Mouse (Mus musculus): ENCODE data around the gene Selenoo.

DNA sequence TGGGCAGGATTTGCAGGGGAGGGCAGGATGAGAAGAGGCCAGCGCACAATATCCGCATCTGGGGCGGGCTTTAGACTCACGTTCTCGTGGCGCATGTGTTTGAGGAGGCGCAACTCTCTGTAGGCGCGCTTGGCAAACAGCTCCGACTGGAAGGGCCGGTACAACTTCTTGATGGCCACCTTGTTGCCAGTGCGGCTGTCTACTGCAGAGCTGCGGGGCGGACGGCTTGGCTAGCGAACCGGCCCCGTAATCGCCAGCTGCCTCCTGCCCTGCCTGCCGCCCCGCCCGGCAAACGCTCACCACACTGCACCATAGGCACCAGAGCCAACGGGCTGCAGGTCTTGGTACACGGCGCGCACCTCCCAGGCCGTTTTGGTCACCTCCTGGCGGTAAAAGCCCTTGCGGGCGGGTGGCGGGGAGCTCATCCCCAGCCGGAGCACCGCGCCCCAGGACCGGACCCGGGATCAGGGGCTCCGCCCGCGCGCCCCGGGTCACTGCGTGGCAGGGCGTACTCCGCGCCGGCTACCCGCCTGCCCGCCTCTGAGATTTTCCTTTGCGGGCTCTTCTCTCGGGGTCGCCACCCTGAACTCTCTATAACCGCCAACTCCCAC is 51.3 kb downstream of the Selenoo start:
- TF ChIP-seq EP300 (IDR thresholded peaks at IDR 0.05; ENCODE audit: low read depth) (no peak), CTCF (IDR thresholded peaks at IDR 0.05; ENCODE audit: low read depth) (no peak)
